Mouse (Mus musculus) left cerebral cortex, postnatal 36 days (tissue): ENCODE results near the gene Eef2kmt. TPM values are rescaled to one million over a fixed set of nuclear protein-coding genes. Genes with fewer than 3 reads are reported as not detected.
"Not testable (repeated sequence)": the region's sequence is repeated elsewhere in the genome, so short reads cannot be mapped to it uniquely, and the experiment has no call there.

ENCODE experiments used
- DNase-seq, 2 experiments: peaks; one replicate each; pipeline ENCODE4 v3.0.0; 2021 to 2022; ENCODE audit warnings: low spot score in 2 of 2, mixed read lengths in 1 of 2
- intact Hi-C: fragments of 180-260 bp; cut with DNase I; formaldehyde crosslinking; loops from one replicate; pipeline ENCODE4 v1.15.1; 2025
- total RNA-seq, 2 experiments: library from RNA; stranded (reverse); gene quantifications; 2 replicates each; pipeline ENCODE4 v1.2.3; 2021

The Eef2kmt gene
- 1 to 10 TPM; 3.8 to 4.1 TPM for total RNA-seq

- intact Hi-C loops, result no loop called here
- peak; percentile 96 to 97 for DNase-seq
Observed at GRCm38 (mm10) chr16:5255779-5256496, at the start of gene Eef2kmt. Gene Eef2kmt (minus strand): TSS chr16:5255983.

GRCm38 (mm10) chr16:5295238-5295637, 39.5 kb upstream of the Eef2kmt start:
- intact Hi-C loops, result no loop called here
- DNase-seq, result no peak

GRCm38 (mm10) chr16:5285376-5285775, 29.6 kb upstream of the Eef2kmt start:
- intact Hi-C loops, result no loop called here
- DNase-seq, result no peak

- DNase-seq, result no peak
- intact Hi-C loops, result no loop called here
Observed at GRCm38 (mm10) chr16:5282686-5283085, 26.9 kb upstream of the Eef2kmt start.

GRCm38 (mm10) chr16:5279571-5280222, 23.9 kb upstream of the Eef2kmt start:
- intact Hi-C loops, result no loop called here
- DNase-seq, result no peak

- intact Hi-C loops, result no loop called here
- DNase-seq, result no peak
Observed at GRCm38 (mm10) chr16:5272371-5272770, 16.6 kb upstream of the Eef2kmt start.

- intact Hi-C loops, result no loop called here
- DNase-seq, result no peak
Observed at GRCm38 (mm10) chr16:5271411-5272035, 15.7 kb upstream of the Eef2kmt start.

GRCm38 (mm10) chr16:5263926-5264325, 8.1 kb upstream of the Eef2kmt start:
- no peak for DNase-seq
- intact Hi-C loops, result no loop called here

- DNase-seq, result no peak
- intact Hi-C loops, result no loop called here
Observed at GRCm38 (mm10) chr16:5263156-5263555, 7.4 kb upstream of the Eef2kmt start.

GRCm38 (mm10) chr16:5255081-5255740, 572 bp downstream of the Eef2kmt start:
- intact Hi-C loops, result no loop called here
- DNase-seq, result no peak

- peak; percentile 42 to 48 for DNase-seq
- intact Hi-C loops, result no loop called here
Observed at GRCm38 (mm10) chr16:5254346-5255025, 1.3 kb downstream of the Eef2kmt start.

GRCm38 (mm10) chr16:5252260-5252659, 3.5 kb downstream of the Eef2kmt start:
- DNase-seq, result no peak
- intact Hi-C loops, result no loop called here

- intact Hi-C loops, result no loop called here
- no peak for DNase-seq
Observed at GRCm38 (mm10) chr16:5250891-5251290, 4.9 kb downstream of the Eef2kmt start.

GRCm38 (mm10) chr16:5244411-5244810, 11.4 kb downstream of the Eef2kmt start:
- peak; percentile 47 to 49 for DNase-seq
- intact Hi-C loops, result loop anchor here (2.0 kb wide), 1 partner anchor 42 kb away; no protein-coding TSS in a partner anchor

- intact Hi-C loops, result no loop called here
- no peak for DNase-seq
Observed at GRCm38 (mm10) chr16:5242882-5243281, 12.9 kb downstream of the Eef2kmt start.

- no peak for DNase-seq
- intact Hi-C loops, result no loop called here
Observed at GRCm38 (mm10) chr16:5242355-5242754, 13.4 kb downstream of the Eef2kmt start.

- intact Hi-C loops, result no loop called here
- DNase-seq, result peak; percentile 93 to 94
Observed at GRCm38 (mm10) chr16:5233418-5234313, 22.1 kb downstream of the Eef2kmt start, which contains the start of gene Alg1. Gene Alg1 (plus strand): TSS chr16:5233621.

GRCm38 (mm10) chr16:5232982-5233381, 22.8 kb downstream of the Eef2kmt start:
- DNase-seq, result no peak
- intact Hi-C loops, result no loop called here

- intact Hi-C loops, DNase-seq: not testable (repeated sequence)
Observed at GRCm38 (mm10) chr16:5228103-5228502, 27.7 kb downstream of the Eef2kmt start.
